Mouse (Mus musculus): ENCODE measurements at regions not wholly inside any gene's neighbourhood (a gene's known extent, or its start where the extent isn't known, plus 50 kb on each side); places are given as distances from the start of the nearest gene placed in this dataset.
A peak's percentile ranks its signal among the peaks of the same experiment; 100 is the strongest.

DNA sequence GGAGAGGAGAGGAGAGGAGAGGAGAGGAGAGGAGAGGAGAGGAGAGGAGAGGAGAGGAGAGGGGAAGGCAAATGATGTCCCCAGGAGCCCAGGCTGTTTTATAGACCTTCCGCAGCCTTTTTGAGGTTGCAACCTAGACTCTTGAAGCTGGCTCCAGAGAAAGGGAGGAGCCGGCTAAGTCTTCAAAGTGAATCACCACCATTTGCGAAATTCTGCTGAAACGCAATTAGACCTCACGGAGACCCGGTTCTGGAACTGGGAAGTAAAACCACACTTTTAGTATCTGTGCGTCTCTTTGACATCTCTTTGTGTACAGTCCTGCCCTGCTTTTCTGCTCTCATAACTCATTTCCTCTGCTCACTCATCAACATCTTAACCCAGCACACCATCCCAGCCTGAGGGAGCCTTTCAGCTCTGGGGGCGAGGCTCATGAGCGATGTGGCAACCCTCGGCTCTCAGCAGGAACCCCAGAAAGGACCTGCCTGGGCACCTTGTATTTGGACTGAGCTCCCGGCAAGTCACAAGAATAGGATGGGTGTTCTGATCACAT lies 196.6 kb upstream of the Jarid2 start:
- DNase-seq (ENCODE audit: extremely low read depth, low read depth): no peak

DNA sequence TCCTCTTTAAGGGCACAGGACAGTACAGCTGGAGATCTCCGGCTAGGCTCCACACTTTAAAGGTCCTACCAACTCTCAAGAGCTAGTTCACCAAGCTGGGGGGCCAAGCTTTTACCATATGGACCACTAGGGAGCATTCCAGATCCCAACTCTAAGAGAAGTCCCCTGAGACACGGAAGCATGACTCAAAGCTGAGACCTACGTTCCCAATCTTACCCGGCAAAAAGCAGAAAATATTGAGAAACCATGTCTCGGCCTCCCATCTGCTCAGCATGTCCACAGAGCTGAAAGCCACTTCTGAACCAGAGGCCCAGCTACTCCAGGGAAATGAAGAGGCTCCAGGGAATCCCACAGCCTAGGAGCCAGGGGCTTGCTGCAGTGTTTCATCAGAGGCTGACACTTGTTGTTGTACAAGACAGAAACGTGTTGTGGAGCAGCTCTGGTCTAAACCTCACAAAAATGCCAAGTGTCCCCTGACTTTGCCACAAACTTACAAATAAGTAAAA lies 194.6 kb upstream of the Jarid2 start:
- no peak for DNase-seq (ENCODE audit: extremely low read depth, low read depth)

DNA sequence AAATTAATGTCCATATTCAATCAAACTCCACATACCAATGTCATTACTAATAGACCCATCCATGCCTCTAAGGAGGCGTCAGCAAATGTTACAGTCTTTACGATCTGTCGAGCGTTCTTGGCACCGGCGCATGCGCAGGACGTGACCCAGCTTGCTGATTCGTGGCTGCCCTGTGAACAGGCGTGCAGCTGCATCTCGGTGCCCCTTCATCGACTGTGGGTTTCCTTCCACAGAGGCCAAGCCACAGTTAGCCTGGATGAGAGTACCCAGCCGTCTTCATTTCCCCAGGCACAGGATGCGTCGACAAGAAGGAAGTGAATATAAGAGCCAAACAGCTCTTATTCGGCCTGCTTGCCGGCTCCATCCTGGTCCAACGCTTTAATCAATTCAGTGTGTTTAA lies 193.8 kb upstream of the Jarid2 start:
- DNase-seq (ENCODE audit: extremely low read depth, low read depth): no peak

DNA sequence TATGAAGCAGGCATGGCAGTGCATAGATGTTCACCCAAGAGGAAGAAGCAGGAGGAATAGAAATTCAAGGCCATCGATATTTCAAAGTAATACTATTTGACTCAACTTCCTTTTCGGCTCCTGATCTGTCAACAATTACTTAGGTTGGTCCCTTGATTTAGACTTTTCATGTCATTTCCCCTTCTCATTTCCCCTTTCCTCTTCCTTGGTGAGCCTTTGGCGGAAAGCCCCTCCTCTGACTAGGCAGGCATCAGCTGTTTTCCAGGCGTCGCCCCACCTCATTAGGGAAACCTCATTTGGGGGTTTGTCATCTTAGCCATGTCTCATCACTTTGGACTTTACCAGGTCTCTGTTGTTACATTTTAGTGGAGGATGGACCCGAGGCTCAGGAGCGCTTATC lies 191.0 kb upstream of the Jarid2 start:
- DNase-seq (ENCODE audit: extremely low read depth, low read depth): no peak

DNA sequence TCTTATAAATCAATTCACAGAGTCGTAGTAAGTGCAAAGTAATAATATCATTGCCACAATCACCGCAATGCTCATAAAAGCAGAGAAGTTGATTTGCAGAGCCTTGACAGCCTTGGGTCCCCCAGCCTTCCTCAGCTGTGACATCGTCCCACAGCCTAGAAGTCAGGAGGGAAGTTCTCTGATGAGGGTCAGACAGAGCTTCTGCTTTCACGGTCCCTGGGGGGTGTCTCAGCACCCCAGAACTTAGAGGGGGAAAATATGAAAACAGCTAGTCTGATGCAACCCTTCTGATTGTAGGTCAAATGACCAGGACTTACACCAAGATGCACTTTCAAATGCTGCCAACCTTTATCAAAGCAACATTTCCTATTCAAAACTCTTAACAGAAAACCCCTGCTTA lies 188.9 kb upstream of the Jarid2 start:
- no peak for DNase-seq (ENCODE audit: extremely low read depth, low read depth)

- no peak for DNase-seq (ENCODE audit: extremely low read depth, low read depth)
These were observed 188.0 kb upstream of the Jarid2 start for GRCm38 (mm10) chr13:44541243-44541653.

- no peak for DNase-seq (ENCODE audit: extremely low read depth, low read depth)
These were observed 184.5 kb upstream of the Jarid2 start for GRCm38 (mm10) chr13:44544786-44545185.

GRCm38 (mm10) chr13:44546289-44546688 lies 183.0 kb upstream of the Jarid2 start:
- DNase-seq (ENCODE audit: extremely low read depth, low read depth): no peak

DNA sequence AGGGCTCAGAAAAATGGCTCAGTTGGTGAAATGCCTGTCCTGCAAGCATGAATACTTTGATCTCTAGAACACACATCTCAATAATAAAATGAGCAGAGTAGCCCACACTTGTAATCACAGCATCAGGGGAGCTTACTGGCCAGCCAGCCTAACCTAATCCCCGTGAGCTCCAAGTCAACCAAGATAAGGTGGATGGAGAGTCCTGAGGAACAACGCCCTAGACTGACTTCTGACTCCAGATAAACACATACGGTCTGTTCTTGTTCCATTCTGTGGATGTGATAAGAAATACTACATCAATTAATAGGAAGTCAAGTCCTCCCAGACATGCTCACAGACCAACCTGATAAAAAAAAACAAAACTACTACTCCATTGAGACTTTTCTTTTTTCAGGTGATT lies 180.4 kb upstream of the Jarid2 start:
- peak; percentile 32 for DNase-seq (ENCODE audit: extremely low read depth, low read depth)

DNA sequence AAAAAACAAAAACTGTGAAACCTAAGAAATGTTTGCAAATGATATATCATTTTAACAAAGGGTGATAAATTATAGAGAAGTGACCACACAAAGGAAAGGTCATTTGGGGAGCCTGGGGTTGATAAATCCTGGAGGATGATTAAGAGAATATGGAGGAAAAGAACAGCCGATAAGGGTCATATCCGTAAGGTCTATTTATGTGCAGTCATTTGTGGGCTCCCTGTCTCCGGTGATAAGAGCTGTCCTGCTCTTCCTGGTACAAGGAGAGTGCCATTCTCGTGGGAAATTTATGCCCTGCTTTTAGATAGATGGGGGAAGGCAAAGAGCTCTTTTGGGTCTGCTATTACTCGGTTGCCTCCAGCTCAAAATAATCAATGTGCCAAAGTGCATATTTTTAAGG lies 175.9 kb upstream of the Jarid2 start:
- no peak for DNase-seq (ENCODE audit: extremely low read depth, low read depth)

DNA sequence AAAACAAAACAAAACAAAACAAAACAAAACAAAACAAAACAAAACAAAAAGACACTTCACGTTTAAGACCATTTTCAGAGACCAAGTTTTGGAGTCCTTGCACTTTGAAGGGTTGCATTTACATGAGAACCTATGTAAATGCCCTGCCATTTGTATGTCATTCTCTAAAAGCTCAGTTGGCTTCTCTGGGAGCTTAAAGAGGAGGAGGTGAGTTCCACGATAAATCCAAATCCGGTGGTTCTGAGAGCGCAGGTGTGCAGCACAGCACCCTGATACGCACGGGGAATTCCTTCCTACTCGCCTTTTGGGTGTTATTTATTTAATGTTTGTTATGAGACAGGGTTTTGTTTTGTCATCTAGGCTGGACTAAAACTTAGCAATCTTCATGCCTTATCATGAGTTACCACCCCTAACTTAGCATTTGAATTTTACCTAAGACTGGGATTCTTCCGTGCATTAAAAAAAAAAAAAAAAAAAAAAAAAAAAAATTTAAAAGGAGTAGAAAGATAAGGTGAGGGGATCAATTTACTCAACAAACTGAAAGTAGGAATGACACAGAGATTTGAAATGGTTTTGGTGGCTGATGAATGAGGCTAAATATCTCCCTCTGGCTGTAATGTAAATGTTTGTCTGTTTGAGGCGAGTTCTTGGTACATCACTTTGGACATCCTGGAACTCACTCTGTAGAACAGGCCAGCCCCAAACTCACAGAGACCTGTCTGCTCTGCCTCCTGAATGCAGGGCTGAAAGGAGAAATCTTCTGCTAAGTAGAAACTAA lies 174.4 kb upstream of the Jarid2 start:
- DNase-seq (ENCODE audit: extremely low read depth, low read depth): no peak

DNA sequence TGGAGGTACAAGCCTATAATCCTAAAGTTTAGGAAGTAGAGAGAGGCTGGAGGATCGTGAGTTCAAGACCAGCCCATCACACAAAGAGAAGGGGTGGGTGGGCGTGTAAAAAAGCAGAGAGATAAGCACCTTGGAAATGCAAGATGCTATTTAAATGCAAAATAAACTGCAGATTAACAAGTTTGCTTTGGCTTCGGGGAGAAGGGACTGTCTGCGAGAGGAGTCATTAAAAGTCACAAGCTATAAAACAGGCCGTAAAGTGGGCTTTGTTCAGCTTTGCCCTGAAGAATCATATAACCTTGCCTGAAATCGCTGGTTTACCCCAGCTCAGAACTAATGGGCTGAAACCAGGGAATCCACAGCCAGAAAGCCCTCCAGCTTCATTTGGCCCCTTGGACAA lies 173.3 kb upstream of the Jarid2 start:
- DNase-seq (ENCODE audit: extremely low read depth, low read depth): no peak

- DNase-seq (ENCODE audit: extremely low read depth, low read depth): no peak
These were observed 171.2 kb upstream of the Jarid2 start for GRCm38 (mm10) chr13:44558051-44558450.

- no peak for DNase-seq (ENCODE audit: extremely low read depth, low read depth)
These were observed 170.6 kb upstream of the Jarid2 start for GRCm38 (mm10) chr13:44558491-44559177.

- no peak for DNase-seq (ENCODE audit: extremely low read depth, low read depth)
These were observed 170.1 kb upstream of the Jarid2 start for GRCm38 (mm10) chr13:44559178-44559565.

DNA sequence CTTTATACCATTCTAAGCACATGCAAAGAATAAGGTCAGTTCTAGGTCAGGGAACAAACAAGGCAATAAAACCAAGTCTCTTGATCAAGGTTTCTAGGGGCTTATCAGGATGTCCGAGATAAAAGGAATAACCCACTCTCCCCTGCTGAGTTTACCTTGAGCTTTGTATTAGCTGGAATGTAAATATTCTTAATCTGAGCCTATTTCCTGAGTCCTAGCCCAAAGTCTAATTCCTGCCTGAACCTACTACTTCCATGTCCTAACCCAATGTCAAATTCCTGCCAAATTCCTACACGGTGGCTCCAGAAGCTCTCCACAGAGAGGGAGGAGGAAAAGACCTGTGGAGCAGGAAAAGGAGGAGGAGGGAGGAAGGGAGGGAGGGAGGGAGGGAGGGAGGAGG lies 169.6 kb upstream of the Jarid2 start:
- DNase-seq (ENCODE audit: extremely low read depth, low read depth): no peak

DNA sequence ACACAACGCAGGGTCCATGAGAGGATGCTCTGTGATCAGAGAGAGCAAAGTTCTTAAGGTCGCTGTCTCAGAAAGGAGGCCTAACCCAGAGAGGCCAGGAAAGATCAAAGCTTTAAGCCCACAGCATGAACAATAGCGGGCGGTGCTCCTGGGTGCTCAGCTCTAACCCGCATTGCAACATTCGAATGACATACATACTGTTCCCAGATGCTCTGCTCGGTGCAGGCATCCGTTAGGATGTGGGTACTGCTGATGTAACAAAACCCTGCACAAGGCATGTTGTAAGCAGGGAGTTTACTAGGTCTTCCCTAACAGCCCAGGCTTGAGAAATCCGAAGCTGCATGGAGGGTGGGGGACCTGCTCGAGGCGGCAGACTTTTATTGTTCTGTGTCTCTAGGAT lies 164.6 kb upstream of the Jarid2 start:
- no peak for DNase-seq (ENCODE audit: extremely low read depth, low read depth)

DNA sequence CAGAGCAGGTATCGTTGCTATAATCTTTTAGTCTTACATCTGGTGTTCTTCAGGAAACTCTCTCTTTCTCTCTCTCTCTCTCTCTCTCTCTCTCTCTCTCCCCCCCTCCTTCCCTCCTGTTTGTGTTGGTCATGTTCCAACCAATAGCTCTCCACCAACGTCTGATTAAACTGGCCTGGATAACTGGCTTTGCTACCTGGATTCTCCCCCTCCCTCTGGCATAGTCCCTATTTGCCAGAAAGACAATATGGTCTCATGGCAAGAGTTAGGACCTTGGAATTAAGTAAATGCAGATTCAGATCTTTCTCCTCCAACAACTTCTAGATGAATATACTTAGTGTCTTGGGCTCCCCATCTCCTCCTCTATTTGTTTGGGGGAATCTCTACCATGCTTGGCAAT lies 161.6 kb upstream of the Jarid2 start:
- DNase-seq (ENCODE audit: extremely low read depth, low read depth): no peak

DNA sequence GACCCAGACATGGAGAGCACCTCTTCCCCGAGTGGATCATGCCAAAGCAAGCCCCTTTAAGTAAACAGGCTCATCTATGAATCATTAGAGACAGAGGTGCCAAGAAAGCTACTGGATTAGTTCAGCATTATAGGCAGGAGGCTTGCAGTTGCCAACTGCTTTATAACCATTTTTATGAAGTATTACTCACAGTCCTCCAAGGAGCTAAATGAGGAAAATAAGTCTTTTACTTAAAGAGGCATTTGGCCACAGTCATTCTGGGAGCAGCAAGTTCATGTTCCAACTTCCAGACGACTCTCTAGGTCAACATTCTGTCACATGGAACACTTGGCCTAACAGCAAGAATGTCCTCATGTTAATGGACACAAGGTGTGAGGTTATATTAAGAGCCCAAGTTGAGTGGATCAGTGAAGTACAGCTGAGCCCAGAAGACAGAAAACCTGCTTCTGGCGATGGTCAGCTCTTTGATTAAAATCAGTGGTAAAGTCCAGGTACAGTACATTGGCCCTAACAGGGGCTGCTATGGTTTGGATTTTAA lies 160.0 kb upstream of the Jarid2 start:
- DNase-seq (ENCODE audit: extremely low read depth, low read depth): no peak

GRCm38 (mm10) chr13:44573463-44573862 lies 155.8 kb upstream of the Jarid2 start:
- DNase-seq (ENCODE audit: extremely low read depth, low read depth): no peak

- no peak for DNase-seq (ENCODE audit: extremely low read depth, low read depth)
These were observed 150.1 kb upstream of the Jarid2 start for GRCm38 (mm10) chr13:44579215-44579614.

DNA sequence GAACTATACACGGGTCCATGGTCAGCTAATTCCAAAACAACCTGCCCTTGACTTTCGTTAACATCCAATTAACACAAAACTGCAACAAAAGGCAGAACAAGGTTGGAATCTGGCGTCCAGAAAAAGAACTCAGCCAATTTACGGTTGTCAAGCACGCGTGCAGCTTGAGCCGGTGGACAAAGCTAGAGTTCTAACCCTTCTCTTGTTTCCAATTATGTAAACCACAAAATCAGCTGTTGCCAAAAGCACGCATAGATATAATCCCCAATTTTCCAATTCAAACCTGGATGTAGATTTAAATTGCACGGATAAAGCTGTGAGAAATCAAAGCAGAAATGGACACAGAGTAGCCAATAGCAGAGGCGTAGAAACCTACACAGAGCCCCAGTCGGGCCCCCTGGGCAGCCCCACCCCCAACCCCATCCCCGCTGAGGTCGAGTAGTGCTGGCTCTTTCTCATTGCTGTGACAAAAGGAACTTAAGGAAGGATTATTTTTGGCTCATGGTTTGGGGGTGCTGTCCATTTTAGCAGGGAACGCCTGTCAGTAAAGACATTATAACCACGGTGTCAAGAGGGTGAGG lies 149.0 kb upstream of the Jarid2 start:
- DNase-seq (ENCODE audit: extremely low read depth, low read depth): no peak

Data from MEL-GATA-1-ER (cell line).